Mouse (Mus musculus): ENCODE measurements at regions not wholly inside any gene's neighbourhood (a gene's known extent, or its start where the extent isn't known, plus 50 kb on each side); places are given as distances from the start of the nearest gene placed in this dataset.

- H3K27ac ChIP-seq, result no peak overlapping the region
- H3K4me3 ChIP-seq (ENCODE audit: low read length), result no peak overlapping the region
- WGBS, result 95% methylated on average over 3 of the region's 3 CpGs
- no peak overlapping the region for H3K4me2 ChIP-seq (ENCODE audit: low read depth, low read length)
- H3K9me3 ChIP-seq (ENCODE audit: low read length), result no peaks in the 10 kb centered on the region
- no peak for DNase-seq (ENCODE audit: low spot score)
- H3K27me3 ChIP-seq (ENCODE audit: insufficient read depth, low read length), result no peaks in the 10 kb centered on the region
- H3K36me3 ChIP-seq (ENCODE audit: insufficient read depth, low read length), result no peaks in the 10 kb centered on the region
- H3K4me1 ChIP-seq (ENCODE audit: insufficient read depth, low read length), result no peaks in the 10 kb centered on the region
- no peak for TF ChIP-seq CTCF (IDR thresholded peaks at IDR 0.05; ENCODE audit: low read depth)
- ATAC-seq, result no peak
- no peak overlapping the region for H3K9ac ChIP-seq (replicated peaks; ENCODE audit: low read length)
Observed at GRCm38 (mm10) chr4:80691774-80692485, 142.0 kb upstream of the Tyrp1 start.

GRCm38 (mm10) chr4:80712698-80713097, 121.2 kb upstream of the Tyrp1 start:
- Histone ChIP-seq H3K27ac (no peak overlapping the region), H3K4me3 (ENCODE audit: low read length) (no peak overlapping the region), H3K36me3 (ENCODE audit: insufficient read depth, low read length) (no peaks in the 10 kb centered on the region), H3K9ac (replicated peaks; ENCODE audit: low read length) (no peak overlapping the region), H3K4me2 (ENCODE audit: low read depth, low read length) (no peak overlapping the region), H3K27me3 (ENCODE audit: insufficient read depth, low read length) (no peaks in the 10 kb centered on the region), H3K4me1 (ENCODE audit: insufficient read depth, low read length) (no peaks in the 10 kb centered on the region), H3K9me3 (ENCODE audit: low read length) (no peaks in the 10 kb centered on the region)
- no peak for ATAC-seq
- no peak for TF ChIP-seq CTCF (IDR thresholded peaks at IDR 0.05; ENCODE audit: low read depth)
- 83% methylated on average over 2 of the region's 2 CpGs for whole genome bisulfite sequencing
- DNase-seq (ENCODE audit: low spot score), result no peak

GRCm38 (mm10) chr4:80744975-80745734, 88.8 kb upstream of the Tyrp1 start:
- Histone ChIP-seq H3K9ac (replicated peaks; ENCODE audit: low read length) (no peak overlapping the region), H3K36me3 (ENCODE audit: insufficient read depth, low read length) (no peaks in the 10 kb centered on the region), H3K27me3 (ENCODE audit: insufficient read depth, low read length) (no peaks in the 10 kb centered on the region), H3K4me3 (ENCODE audit: low read length) (no peak overlapping the region), H3K4me1 (ENCODE audit: insufficient read depth, low read length) (no peaks in the 10 kb centered on the region), H3K4me2 (ENCODE audit: low read depth, low read length) (no peak overlapping the region), H3K27ac (no peak overlapping the region), H3K9me3 (ENCODE audit: low read length) (no peaks in the 10 kb centered on the region)
- no peak for ATAC-seq
- TF ChIP-seq CTCF (IDR thresholded peaks at IDR 0.05; ENCODE audit: low read depth), result no peak
- WGBS, result 26% methylated on average over 1 of the region's 1 CpGs
- peak; percentile 4 for DNase-seq (ENCODE audit: low spot score)

GRCm38 (mm10) chr4:80752259-80752658, 81.7 kb upstream of the Tyrp1 start:
- Histone ChIP-seq H3K36me3 (ENCODE audit: insufficient read depth, low read length) (no peaks in the 10 kb centered on the region), H3K4me1 (ENCODE audit: insufficient read depth, low read length) (no peaks in the 10 kb centered on the region), H3K4me2 (ENCODE audit: low read depth, low read length) (no peak overlapping the region), H3K4me3 (ENCODE audit: low read length) (no peak overlapping the region), H3K9me3 (ENCODE audit: low read length) (no peaks in the 10 kb centered on the region), H3K9ac (replicated peaks; ENCODE audit: low read length) (no peak overlapping the region), H3K27me3 (ENCODE audit: insufficient read depth, low read length) (no peaks in the 10 kb centered on the region), H3K27ac (no peak overlapping the region)
- ATAC-seq (no peak), DNase-seq (ENCODE audit: low spot score) (no peak)
- TF ChIP-seq CTCF (IDR thresholded peaks at IDR 0.05; ENCODE audit: low read depth), result no peak
- WGBS, result 81% methylated on average over 6 of the region's 6 CpGs

- no peak for ATAC-seq
- Histone ChIP-seq H3K27ac (no peak overlapping the region), H3K27me3 (ENCODE audit: insufficient read depth, low read length) (no peaks in the 10 kb centered on the region), H3K4me2 (ENCODE audit: low read depth, low read length) (no peak overlapping the region), H3K9ac (replicated peaks; ENCODE audit: low read length) (no peak overlapping the region), H3K36me3 (ENCODE audit: insufficient read depth, low read length) (no peaks in the 10 kb centered on the region), H3K4me1 (ENCODE audit: insufficient read depth, low read length) (no peaks in the 10 kb centered on the region), H3K9me3 (ENCODE audit: low read length) (no peaks in the 10 kb centered on the region), H3K4me3 (ENCODE audit: low read length) (no peak overlapping the region)
- TF ChIP-seq CTCF (IDR thresholded peaks at IDR 0.05; ENCODE audit: low read depth), result no peak
- 86% methylated on average over 2 of the region's 2 CpGs for WGBS
- no peak for DNase-seq (ENCODE audit: low spot score)
Observed at GRCm38 (mm10) chr4:80756114-80756513, 77.8 kb upstream of the Tyrp1 start.

- H3K36me3 ChIP-seq (ENCODE audit: insufficient read depth, low read length), result no peaks in the 10 kb centered on the region
- DNase-seq (ENCODE audit: low spot score) (no peak), ATAC-seq (no peak)
- H3K9ac ChIP-seq (replicated peaks; ENCODE audit: low read length), result no peak overlapping the region
- no peak overlapping the region for H3K4me2 ChIP-seq (ENCODE audit: low read depth, low read length)
- H3K27ac ChIP-seq, result no peak overlapping the region
- no peaks in the 10 kb centered on the region for H3K4me1 ChIP-seq (ENCODE audit: insufficient read depth, low read length)
- 88% methylated on average over 3 of the region's 3 CpGs for WGBS
- TF ChIP-seq CTCF (IDR thresholded peaks at IDR 0.05; ENCODE audit: low read depth), result no peak
- no peaks in the 10 kb centered on the region for H3K27me3 ChIP-seq (ENCODE audit: insufficient read depth, low read length)
- H3K9me3 ChIP-seq (ENCODE audit: low read length), result no peaks in the 10 kb centered on the region
- no peak overlapping the region for H3K4me3 ChIP-seq (ENCODE audit: low read length)
Observed at GRCm38 (mm10) chr4:80764024-80764423, 69.9 kb upstream of the Tyrp1 start.

- peak; percentile 51 for ATAC-seq
- peak; percentile 88 for TF ChIP-seq CTCF (IDR thresholded peaks at IDR 0.05; ENCODE audit: low read depth)
- Histone ChIP-seq H3K36me3 (ENCODE audit: insufficient read depth, low read length) (no peaks in the 10 kb centered on the region), H3K4me2 (ENCODE audit: low read depth, low read length) (no peak overlapping the region), H3K27ac (no peak overlapping the region), H3K27me3 (ENCODE audit: insufficient read depth, low read length) (no peaks in the 10 kb centered on the region), H3K9ac (replicated peaks; ENCODE audit: low read length) (no peak overlapping the region), H3K4me1 (ENCODE audit: insufficient read depth, low read length) (no peaks in the 10 kb centered on the region), H3K9me3 (ENCODE audit: low read length) (no peaks in the 10 kb centered on the region), H3K4me3 (ENCODE audit: low read length) (no peak overlapping the region)
- DNase-seq (ENCODE audit: low spot score), result peak; percentile 91
- WGBS, result 40% methylated on average over 4 of the region's 4 CpGs
Observed at GRCm38 (mm10) chr4:80765781-80766180, 68.1 kb upstream of the Tyrp1 start.
